20 mouse cellular contexts compared by ENCODE assay signal in genomic region chr2:91708361-91708760, GRCm38 (mm10). TPM values are rescaled to one million over a fixed set of nuclear protein-coding genes. Genes with fewer than 3 reads are reported as not detected.
DNase-seq lines count a peak whose midpoint lies in the region; ATAC-seq lines count a peak whose summit lies in the region.
"Had no signal": no experiment of that assay in that cellular context is flagged by ENCODE, and none has a peak within 500 bp of the region (broad histone marks: within the 10 kb centered on the region; RNA-seq: fewer than 3 reads in every experiment).

No protein-coding gene starts in this region.

- no peak overlapping the region for H3K4me3 ChIP-seq in heart, embryonic 12.5 days
- H3K4me3 ChIP-seq in midbrain, embryonic 16.5 days (ENCODE audit: low read depth, low read length) = no peak overlapping the region
- H3K4me3 ChIP-seq: embryonic facial prominence, embryonic 10.5 days; embryonic facial prominence, embryonic 12.5 days; forebrain, embryonic 13.5 days; forebrain, embryonic 15.5 days had no signal

- H3K27me3 ChIP-seq in heart, embryonic 12.5 days (replicated peaks) = no peaks in the 10 kb centered on the region
- H3K27me3 ChIP-seq in midbrain, embryonic 16.5 days (ENCODE audit: control insufficient read depth, insufficient read depth, low read depth, low read length) = no peaks in the 10 kb centered on the region
- H3K27me3 ChIP-seq: CH12.LX; embryonic facial prominence, embryonic 12.5 days; forebrain, embryonic 13.5 days; forebrain, embryonic 15.5 days had no signal

- no peak overlapping the region for H3K9ac ChIP-seq in heart, embryonic 12.5 days
- H3K9ac ChIP-seq in midbrain, embryonic 16.5 days (ENCODE audit: low read depth, low read length) = no peak overlapping the region
- H3K9ac ChIP-seq: embryonic facial prominence, embryonic 12.5 days; forebrain, embryonic 13.5 days; forebrain, embryonic 15.5 days; forebrain, postnatal 0 days had no signal

- H3K9me3 ChIP-seq in heart, embryonic 12.5 days (replicated peaks) = no peaks in the 10 kb centered on the region
- no peaks in the 10 kb centered on the region for H3K9me3 ChIP-seq in midbrain, embryonic 16.5 days (replicated peaks; ENCODE audit: control insufficient read depth, low read length, poor library complexity, severe bottlenecking)
- H3K9me3 ChIP-seq: embryonic facial prominence, embryonic 10.5 days; embryonic facial prominence, embryonic 12.5 days; forebrain, embryonic 13.5 days; forebrain, embryonic 15.5 days had no signal

- H3K4me1 ChIP-seq in heart, embryonic 12.5 days (replicated peaks) = peaks cover 11% of the 10 kb centered on the region
- peaks cover 24% of the 10 kb centered on the region for H3K4me1 ChIP-seq in midbrain, embryonic 16.5 days (ENCODE audit: control insufficient read depth, insufficient read depth, low read length)

- ATAC-seq in heart, embryonic 12.5 days (ENCODE audit: insufficient number of reproducible peaks, low FRiP score) = no peak
- ATAC-seq in midbrain, embryonic 16.5 days = no peak
- ATAC-seq: CD4-positive, CD25-positive, alpha-beta regulatory T cell, adult 4 months; forebrain, embryonic 13.5 days; forebrain, embryonic 15.5 days; forebrain, postnatal 0 days had no signal

- no peaks in the 10 kb centered on the region for H3K36me3 ChIP-seq in heart, embryonic 12.5 days
- no peaks in the 10 kb centered on the region for H3K36me3 ChIP-seq in midbrain, embryonic 16.5 days (ENCODE audit: control insufficient read depth, insufficient read depth, low read length)
- H3K36me3 ChIP-seq: embryonic facial prominence, embryonic 12.5 days; forebrain, embryonic 15.5 days had no signal

- no peak overlapping the region for H3K4me2 ChIP-seq in heart, embryonic 12.5 days
- no peak overlapping the region for H3K4me2 ChIP-seq in midbrain, embryonic 16.5 days (ENCODE audit: low read length)
- H3K4me2 ChIP-seq: embryonic facial prominence, embryonic 12.5 days; forebrain, embryonic 13.5 days; forebrain, embryonic 15.5 days had no signal

- WGBS in heart, embryonic 12.5 days = 96% methylated on average over 6 of the region's 6 CpGs
- 93% methylated on average over 6 of the region's 6 CpGs for WGBS in midbrain, embryonic 16.5 days

- DNase-seq in adrenal gland, adult (ENCODE audit: inconsistent age in 2 of 2, low spot score in 1 of 2) = peak; percentile 56 to 80
- no peak for DNase-seq in adrenal gland, postnatal 10 days
- peak; percentile 46 for DNase-seq in adrenal gland, adult 8-10 months
- DNase-seq in adrenal gland, postnatal 25 days = no peak
- peak; percentile 54 for DNase-seq in heart, adult 11 months
- DNase-seq: B cell, adult 2 months; cerebellum, adult 11-12 months; cerebellum, adult 2 months; cerebellum, adult 9-10 months; cerebellum, postnatal 10 days; cerebellum, postnatal 25 days; forebrain, postnatal 0 days had no signal

- no peak overlapping the region for H3K27ac ChIP-seq in heart, embryonic 12.5 days (ENCODE audit: poor library complexity, severe bottlenecking)
- no peak overlapping the region for H3K27ac ChIP-seq in midbrain, embryonic 16.5 days (ENCODE audit: low read length)
- H3K27ac ChIP-seq: embryonic facial prominence, embryonic 10.5 days; embryonic facial prominence, embryonic 12.5 days; forebrain, embryonic 13.5 days; forebrain, embryonic 15.5 days had no signal

RNA-seq across cellular contexts. Expression of gene Atg13, which starts 2.0 kb away (rescaled TPM):
- 10 to 100 TPM; 41.3 to 42.0 TPM for total RNA-seq in adrenal gland, postnatal 10 days (2021)
- total RNA-seq in adrenal gland, adult 8-10 months (2022) = 100 to 1,000 TPM in 1 of 4 experiments, 10 to 100 TPM in 3; 71.0 to 105 (median 72.1) TPM
- total RNA-seq in adrenal gland, postnatal 25 days (2021) = 67.5 and 84.1 TPM in 2 replicates
- polyA plus RNA-seq in heart, embryonic 12.5 days (2016; fragmentation: Nextera tagmentation; extraction: Ambion mirVana) = 22.3 TPM in 2 replicates
- 36.2 and 40.2 TPM in 2 replicates for polyA plus RNA-seq in midbrain, embryonic 16.5 days (2015; fragmentation: Nextera tagmentation; extraction: Ambion mirVana)

RNA-seq across cellular contexts. Expression of gene Harbi1, which starts 2.3 kb away (rescaled TPM):
- 1 to 10 TPM; 7.3 to 9.8 TPM for total RNA-seq in adrenal gland, postnatal 10 days (2021)
- total RNA-seq in adrenal gland, adult 8-10 months (2022) = 10 to 100 TPM; 11.0 to 12.7 (median 11.8) TPM
- 12.5 and 13.9 TPM in 2 replicates for total RNA-seq in adrenal gland, postnatal 25 days (2021)
- polyA plus RNA-seq in heart, embryonic 12.5 days (2016; fragmentation: Nextera tagmentation; extraction: Ambion mirVana) = 12.2 TPM in 2 replicates
- polyA plus RNA-seq in midbrain, embryonic 16.5 days (2015; fragmentation: Nextera tagmentation; extraction: Ambion mirVana) = 21.2 and 21.7 TPM in 2 replicates

RNA-seq across cellular contexts. Expression of gene Ambra1, which starts 21.6 kb away (rescaled TPM):
- total RNA-seq in adrenal gland, postnatal 10 days (2021) = 10 to 100 TPM; 24.4 to 30.9 TPM
- 10 to 100 TPM; 36.3 to 52.7 (median 40.8) TPM for total RNA-seq in adrenal gland, adult 8-10 months (2022)
- 37.2 and 41.0 TPM in 2 replicates for total RNA-seq in adrenal gland, postnatal 25 days (2021)
- 14.5 and 15.0 TPM in 2 replicates for polyA plus RNA-seq in heart, embryonic 12.5 days (2016; fragmentation: Nextera tagmentation; extraction: Ambion mirVana)
- 27.6 and 28.3 TPM in 2 replicates for polyA plus RNA-seq in midbrain, embryonic 16.5 days (2015; fragmentation: Nextera tagmentation; extraction: Ambion mirVana)

RNA-seq across cellular contexts. Expression of gene Arhgap1, which starts 58.7 kb away (rescaled TPM):
- 10 to 100 TPM; 53.8 to 70.9 TPM for total RNA-seq in adrenal gland, postnatal 10 days (2021)
- 10 to 100 TPM; 64.3 to 82.4 (median 73.8) TPM for total RNA-seq in adrenal gland, adult 8-10 months (2022)
- 58.7 and 68.6 TPM in 2 replicates for total RNA-seq in adrenal gland, postnatal 25 days (2021)
- 168 and 169 TPM in 2 replicates for polyA plus RNA-seq in heart, embryonic 12.5 days (2016; fragmentation: Nextera tagmentation; extraction: Ambion mirVana)
- 95.9 and 97.1 TPM in 2 replicates for polyA plus RNA-seq in midbrain, embryonic 16.5 days (2015; fragmentation: Nextera tagmentation; extraction: Ambion mirVana)

RNA-seq across cellular contexts. Expression of gene Zfp408, which starts 58.8 kb away (rescaled TPM):
- 10 to 100 TPM; 13.2 to 16.9 TPM for total RNA-seq in adrenal gland, postnatal 10 days (2021)
- total RNA-seq in adrenal gland, adult 8-10 months (2022) = 10 to 100 TPM; 10.2 to 22.4 (median 15.1) TPM
- total RNA-seq in adrenal gland, postnatal 25 days (2021) = 14.5 and 15.5 TPM in 2 replicates
- 6.1 and 6.9 TPM in 2 replicates for polyA plus RNA-seq in heart, embryonic 12.5 days (2016; fragmentation: Nextera tagmentation; extraction: Ambion mirVana)
- 11.2 and 13.2 TPM in 2 replicates for polyA plus RNA-seq in midbrain, embryonic 16.5 days (2015; fragmentation: Nextera tagmentation; extraction: Ambion mirVana)

Comparison
In these comparisons a context has a peak if more than half of its experiments do, and no peak if none do; other contexts are left out.
1. DNase-seq: peak in adrenal gland, adult (2 of 2), adrenal gland, adult 8-10 months (single experiment) and heart, adult 11 months (single experiment); none in adrenal gland, postnatal 10 days (single experiment) and adrenal gland, postnatal 25 days (single experiment).